Mouse (Mus musculus): ENCODE results near the gene Smim20.

DNA sequence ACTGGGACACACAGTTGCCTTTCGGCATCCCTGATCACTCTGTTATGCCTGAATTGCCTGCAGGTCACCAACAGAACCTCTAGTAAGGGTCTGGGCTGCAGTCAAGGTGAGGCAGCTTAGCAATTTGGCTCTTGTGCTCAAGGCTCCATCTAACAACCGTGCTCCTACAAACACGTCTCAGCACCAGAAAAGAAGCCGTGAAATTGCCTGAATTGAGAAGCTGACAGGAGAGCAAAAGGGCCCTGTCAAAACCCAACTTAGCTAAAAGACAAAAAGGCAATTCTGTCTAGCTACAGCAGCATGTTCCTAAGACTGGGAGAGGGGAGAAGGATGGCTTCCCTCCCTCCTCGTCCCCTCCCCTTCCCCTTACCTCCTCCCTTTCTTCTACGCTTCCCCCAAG, 57.9 kb downstream of the Smim20 start:
- TF ChIP-seq CTCF (IDR thresholded peaks at IDR 0.05; ENCODE audit: low read depth) (no peak), EP300 (IDR thresholded peaks at IDR 0.05; ENCODE audit: low read depth) (no peak)
